Mouse (Mus musculus) testis, postnatal 14 days (tissue): ENCODE data around the gene Scn3b.

Experiments
- DNase-seq: peaks from one replicate; pipeline ENCODE4 v3.0.0; 2021; ENCODE audit warnings: low spot score

The Scn3b gene

DNA sequence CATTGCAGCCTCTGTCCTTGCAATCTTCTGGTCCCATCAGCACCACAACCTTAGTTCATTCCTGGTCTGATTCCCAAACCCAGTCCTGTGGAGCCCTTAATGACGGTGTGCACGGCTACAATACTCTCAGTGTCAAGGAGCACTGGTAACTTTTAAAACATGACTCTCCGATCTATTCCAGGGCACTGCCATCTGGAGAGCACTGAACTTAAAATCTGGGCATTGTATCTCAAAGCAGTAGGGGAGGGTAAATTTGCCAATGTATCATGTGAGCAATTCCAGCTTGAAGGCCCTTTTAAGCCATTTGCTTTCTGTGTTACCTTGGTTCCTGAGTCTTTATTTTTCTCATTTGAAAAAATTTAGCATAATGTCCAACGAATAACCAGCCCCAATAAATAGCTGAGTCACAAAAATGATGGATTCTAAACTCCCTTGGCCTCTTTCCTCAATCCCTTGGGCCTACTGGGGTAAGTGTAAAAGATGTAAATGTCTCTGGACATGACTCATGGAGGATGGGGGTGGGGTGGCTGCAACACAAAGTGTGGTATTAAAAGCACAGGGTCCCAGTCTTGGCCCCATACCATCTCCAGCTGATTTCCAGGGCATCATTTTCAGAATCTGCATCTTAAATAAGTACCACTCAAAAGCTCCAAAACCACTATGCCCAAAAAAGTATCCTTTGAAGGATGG lies 68.3 kb downstream of the Scn3b start:
- no peak for DNase-seq

DNA sequence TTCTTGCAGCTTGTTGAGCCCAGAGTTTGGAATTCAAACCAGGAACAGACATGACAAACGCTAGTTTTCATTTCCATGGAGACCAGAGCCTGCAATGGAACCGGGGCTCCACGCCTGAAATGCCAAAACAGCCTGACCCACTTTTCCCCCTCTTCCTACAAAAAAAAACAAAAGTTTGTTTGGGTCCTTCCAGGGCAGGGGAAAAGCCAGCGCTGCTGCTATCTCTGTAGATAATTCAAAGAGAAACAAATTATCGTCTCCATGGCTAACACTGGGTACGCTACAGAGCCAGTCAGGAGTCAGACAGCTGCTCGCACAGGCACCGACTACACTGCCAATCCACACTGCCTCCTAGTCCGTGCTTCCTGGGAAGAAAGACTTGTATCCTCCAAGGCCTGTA lies 70.6 kb downstream of the Scn3b start:
- DNase-seq, result peak; percentile 46
